Mouse (Mus musculus): ENCODE data around the gene Spint2.

DNA sequence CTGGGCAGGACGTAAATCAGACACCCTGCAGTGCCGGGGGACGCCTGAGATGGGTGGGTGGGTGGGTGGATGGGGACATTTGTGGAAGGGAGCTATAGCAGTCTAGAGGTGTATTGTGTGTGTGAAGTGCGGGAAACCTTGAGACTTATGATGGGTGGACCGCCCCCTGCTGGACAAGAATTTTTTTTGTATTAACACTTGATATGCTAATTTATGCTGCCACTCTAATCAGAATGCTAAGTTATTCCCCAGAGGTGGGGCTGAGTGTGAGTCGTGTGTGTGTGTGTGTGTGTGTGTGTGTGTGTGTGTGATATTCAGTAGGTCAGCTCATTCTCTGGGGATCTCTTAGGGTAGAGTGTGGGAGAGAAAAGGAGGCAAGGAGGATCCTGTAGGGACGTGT is 24.9 kb upstream of the Spint2 start:
- TF ChIP-seq CTCF (IDR thresholded peaks at IDR 0.05; ENCODE audit: low read depth) (peak; percentile 32), EP300 (IDR thresholded peaks at IDR 0.05; ENCODE audit: low read depth) (no peak)
